Mouse (Mus musculus): ENCODE measurements around the gene Xylt1. TPM values are rescaled to one million over a fixed set of nuclear protein-coding genes. Genes with fewer than 3 reads are reported as not detected.

The Xylt1 gene
- polyA plus RNA-seq, 1 experiment, result 0.91 TPM

- Histone ChIP-seq H3K4me3 (ENCODE audit: insufficient read depth, low read depth, low read length) (no peak overlapping the region), H3K27ac (replicated peaks; ENCODE audit: low read depth, low read length) (no peak overlapping the region), H3K4me1 (ENCODE audit: control insufficient read depth, insufficient read depth, insufficient read length, low read length) (peaks cover 4% of the 10 kb centered on the region)
These were observed 56.1 kb downstream of the Xylt1 start for GRCm38 (mm10) chr7:117436892-117437291.

GRCm38 (mm10) chr7:117440994-117441393 is 60.2 kb downstream of the Xylt1 start:
- Histone ChIP-seq H3K27ac (replicated peaks; ENCODE audit: low read depth, low read length) (no peak overlapping the region), H3K4me3 (ENCODE audit: insufficient read depth, low read depth, low read length) (no peak overlapping the region)

GRCm38 (mm10) chr7:117442639-117443038 is 61.9 kb downstream of the Xylt1 start:
- Histone ChIP-seq H3K4me1 (ENCODE audit: control insufficient read depth, insufficient read depth, insufficient read length, low read length) (no peaks in the 10 kb centered on the region), H3K4me3 (ENCODE audit: insufficient read depth, low read depth, low read length) (no peak overlapping the region), H3K27ac (replicated peaks; ENCODE audit: low read depth, low read length) (no peak overlapping the region)

More at GRCm38 (mm10) chr7:117440994-117441393, 60.2 kb downstream of the Xylt1 start:
- H3K4me1 ChIP-seq (ENCODE audit: control insufficient read depth, insufficient read depth, insufficient read length, low read length), result peaks cover 4% of the 10 kb centered on the region

- no peak overlapping the region for H3K27ac ChIP-seq (replicated peaks; ENCODE audit: low read depth, low read length)
- H3K4me3 ChIP-seq (ENCODE audit: insufficient read depth, low read depth, low read length), result no peak overlapping the region
- H3K4me1 ChIP-seq (ENCODE audit: control insufficient read depth, insufficient read depth, insufficient read length, low read length), result no peaks in the 10 kb centered on the region
These were observed 62.4 kb downstream of the Xylt1 start for GRCm38 (mm10) chr7:117443215-117443614.

GRCm38 (mm10) chr7:117445471-117445870 is 64.7 kb downstream of the Xylt1 start:
- Histone ChIP-seq H3K4me1 (ENCODE audit: control insufficient read depth, insufficient read depth, insufficient read length, low read length) (no peaks in the 10 kb centered on the region), H3K27ac (replicated peaks; ENCODE audit: low read depth, low read length) (no peak overlapping the region), H3K4me3 (ENCODE audit: insufficient read depth, low read depth, low read length) (no peak overlapping the region)

GRCm38 (mm10) chr7:117449605-117450004 is 68.8 kb downstream of the Xylt1 start:
- Histone ChIP-seq H3K27ac (replicated peaks; ENCODE audit: low read depth, low read length) (no peak overlapping the region), H3K4me3 (ENCODE audit: insufficient read depth, low read depth, low read length) (no peak overlapping the region), H3K4me1 (ENCODE audit: control insufficient read depth, insufficient read depth, insufficient read length, low read length) (no peaks in the 10 kb centered on the region)

GRCm38 (mm10) chr7:117451212-117451611 is 70.4 kb downstream of the Xylt1 start:
- no peaks in the 10 kb centered on the region for H3K4me1 ChIP-seq (ENCODE audit: control insufficient read depth, insufficient read depth, insufficient read length, low read length)
- H3K4me3 ChIP-seq (ENCODE audit: insufficient read depth, low read depth, low read length), result no peak overlapping the region
- H3K27ac ChIP-seq (replicated peaks; ENCODE audit: low read depth, low read length), result no peak overlapping the region

- Histone ChIP-seq H3K4me3 (ENCODE audit: insufficient read depth, low read depth, low read length) (no peak overlapping the region), H3K4me1 (ENCODE audit: control insufficient read depth, insufficient read depth, insufficient read length, low read length) (no peaks in the 10 kb centered on the region), H3K27ac (replicated peaks; ENCODE audit: low read depth, low read length) (no peak overlapping the region)
These were observed 71.5 kb downstream of the Xylt1 start for GRCm38 (mm10) chr7:117452269-117452668.

- H3K4me3 ChIP-seq (ENCODE audit: insufficient read depth, low read depth, low read length), result no peak overlapping the region
- H3K27ac ChIP-seq (replicated peaks; ENCODE audit: low read depth, low read length), result no peak overlapping the region
- no peaks in the 10 kb centered on the region for H3K4me1 ChIP-seq (ENCODE audit: control insufficient read depth, insufficient read depth, insufficient read length, low read length)
These were observed 74.2 kb downstream of the Xylt1 start for GRCm38 (mm10) chr7:117454789-117455548.

GRCm38 (mm10) chr7:117462196-117462935 is 81.6 kb downstream of the Xylt1 start:
- H3K4me3 ChIP-seq (ENCODE audit: insufficient read depth, low read depth, low read length), result no peak overlapping the region

GRCm38 (mm10) chr7:117464956-117465355 is 84.2 kb downstream of the Xylt1 start:
- Histone ChIP-seq H3K4me1 (ENCODE audit: control insufficient read depth, insufficient read depth, insufficient read length, low read length) (peaks cover 10% of the 10 kb centered on the region; the same call in 1 of the 2 replicates), H3K27ac (replicated peaks; ENCODE audit: low read depth, low read length) (no peak overlapping the region), H3K4me3 (ENCODE audit: insufficient read depth, low read depth, low read length) (no peak overlapping the region)

More at GRCm38 (mm10) chr7:117462196-117462935, 81.6 kb downstream of the Xylt1 start:
- peaks cover 10% of the 10 kb centered on the region; the same call in 1 of the 2 replicates for H3K4me1 ChIP-seq (ENCODE audit: control insufficient read depth, insufficient read depth, insufficient read length, low read length)
- no peak overlapping the region for H3K27ac ChIP-seq (replicated peaks; ENCODE audit: low read depth, low read length)

- Histone ChIP-seq H3K4me1 (ENCODE audit: control insufficient read depth, insufficient read depth, insufficient read length, low read length) (peaks cover 10% of the 10 kb centered on the region; the same call in 1 of the 2 replicates), H3K27ac (replicated peaks; ENCODE audit: low read depth, low read length) (no peak overlapping the region), H3K4me3 (ENCODE audit: insufficient read depth, low read depth, low read length) (no peak overlapping the region)
These were observed 85.4 kb downstream of the Xylt1 start for GRCm38 (mm10) chr7:117466006-117466780.

- H3K27ac ChIP-seq (replicated peaks; ENCODE audit: low read depth, low read length), result peak overlapping the region; percentile 84
- peaks cover 12% of the 10 kb centered on the region for H3K4me1 ChIP-seq (ENCODE audit: control insufficient read depth, insufficient read depth, insufficient read length, low read length)
- H3K4me3 ChIP-seq (ENCODE audit: insufficient read depth, low read depth, low read length), result no peak overlapping the region
These were observed 89.5 kb downstream of the Xylt1 start for GRCm38 (mm10) chr7:117470243-117470802.

GRCm38 (mm10) chr7:117472055-117472780 is 91.4 kb downstream of the Xylt1 start:
- H3K4me1 ChIP-seq (ENCODE audit: control insufficient read depth, insufficient read depth, insufficient read length, low read length), result peaks cover 12% of the 10 kb centered on the region
- no peak overlapping the region for H3K27ac ChIP-seq (replicated peaks; ENCODE audit: low read depth, low read length)
- no peak overlapping the region for H3K4me3 ChIP-seq (ENCODE audit: insufficient read depth, low read depth, low read length)

Measured in brown adipose tissue, adult 24 weeks (tissue).